Mouse (Mus musculus): ENCODE measurements around the gene Chd8.

The Chd8 gene

GRCm38 (mm10) chr14:52197156-52197878, 60.3 kb downstream of the Chd8 start, which contains the start of gene Supt16:
Gene Supt16 (minus strand): TSS chr14:52197416.
- DNase-seq, result peak; percentile 79

- DNase-seq, result no peak
These were observed 61.1 kb downstream of the Chd8 start for GRCm38 (mm10) chr14:52196230-52197155.

DNA sequence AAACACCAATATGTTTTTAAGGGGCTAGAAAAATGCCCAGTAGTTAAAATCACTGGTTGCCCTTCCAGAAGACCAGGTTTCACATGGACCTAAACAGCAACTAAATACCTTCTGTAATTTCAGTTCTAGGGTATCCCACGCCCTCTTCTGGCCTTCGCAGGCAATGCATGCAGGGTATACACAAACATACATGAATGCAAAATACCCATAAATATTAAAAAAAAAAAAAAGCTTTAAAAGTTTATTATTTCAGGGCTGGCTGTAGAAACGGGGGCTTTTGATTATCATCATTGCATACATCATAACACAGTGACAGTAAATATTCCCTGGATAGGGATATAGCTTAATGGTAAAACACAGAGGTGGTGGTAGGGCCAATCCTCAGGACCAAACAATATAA, 61.9 kb downstream of the Chd8 start:
- peak; percentile 38 for DNase-seq

DNA sequence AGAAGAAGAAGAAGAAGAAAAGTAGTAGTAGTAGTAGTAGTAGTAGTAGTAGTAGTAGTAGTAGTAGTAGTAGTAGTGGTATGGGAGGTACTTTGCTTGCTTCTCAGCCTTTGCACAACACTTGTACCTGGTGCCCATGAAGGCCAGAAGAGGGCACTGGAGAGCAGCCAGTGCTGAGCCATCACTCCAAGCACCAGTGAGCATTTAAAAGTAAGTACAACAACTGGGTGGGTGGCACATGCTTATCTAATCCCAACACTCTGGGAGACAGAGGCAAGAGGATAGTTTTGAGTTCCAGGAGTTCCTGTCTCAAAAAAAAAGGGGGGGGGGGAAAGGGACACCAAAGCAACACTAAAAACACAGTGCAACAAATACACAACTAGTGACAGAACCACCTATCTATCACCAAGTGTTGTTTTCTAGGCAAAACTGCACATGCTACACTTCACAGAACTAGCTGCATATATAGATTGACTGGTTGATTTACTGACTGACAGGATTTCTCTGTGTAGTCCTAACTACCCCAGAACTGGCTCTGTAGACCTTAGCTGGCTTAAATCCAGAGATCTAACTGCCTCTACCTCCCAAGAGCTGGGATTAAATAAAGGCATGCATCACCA, 66.7 kb downstream of the Chd8 start:
- peak; percentile 18 for DNase-seq

GRCm38 (mm10) chr14:52189519-52189918, 68.1 kb downstream of the Chd8 start:
- DNase-seq, result no peak

DNA sequence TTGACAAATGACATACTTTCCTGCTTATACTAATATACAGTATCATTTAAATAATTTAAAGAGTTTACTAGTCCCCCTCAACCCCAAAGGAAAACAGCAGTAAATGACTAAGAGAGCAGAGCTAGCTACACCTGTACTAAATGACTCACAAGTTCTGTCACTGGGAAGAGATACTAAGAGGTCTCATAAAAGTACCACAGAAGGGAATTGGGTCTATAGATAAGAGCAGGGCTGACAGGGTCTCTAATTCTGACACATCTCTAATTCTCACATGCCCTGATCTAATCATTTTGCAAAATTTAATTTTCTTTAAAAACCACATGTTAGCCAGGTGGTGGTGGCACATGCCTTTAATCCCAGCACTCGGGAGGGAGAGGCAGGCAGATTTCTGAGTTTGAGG, 68.8 kb downstream of the Chd8 start:
- no peak for DNase-seq

- no peak for DNase-seq
These were observed 91.0 kb downstream of the Chd8 start for GRCm38 (mm10) chr14:52166571-52166970.

GRCm38 (mm10) chr14:52160911-52161310, 96.7 kb downstream of the Chd8 start:
- DNase-seq, result no peak

GRCm38 (mm10) chr14:52155008-52155407, 102.6 kb downstream of the Chd8 start:
- no peak for DNase-seq

- no peak for DNase-seq
These were observed 105.0 kb downstream of the Chd8 start for GRCm38 (mm10) chr14:52152613-52153012.

- no peak for DNase-seq
These were observed 105.4 kb downstream of the Chd8 start for GRCm38 (mm10) chr14:52152179-52152578.

GRCm38 (mm10) chr14:52149888-52150287, 107.7 kb downstream of the Chd8 start:
- no peak for DNase-seq
